Mouse (Mus musculus): ENCODE measurements around the gene Nptx1.

Gene Nptx1

GRCm38 (mm10) chr11:119522779-119523178 lies 24.8 kb downstream of the Nptx1 start:
- no peak for DNase-seq (ENCODE audit: low spot score)

GRCm38 (mm10) chr11:119521920-119522710 lies 25.4 kb downstream of the Nptx1 start:
- no peak for DNase-seq (ENCODE audit: low spot score)

GRCm38 (mm10) chr11:119520713-119521063 lies 26.9 kb downstream of the Nptx1 start:
- DNase-seq (ENCODE audit: low spot score), result no peak

- DNase-seq (ENCODE audit: low spot score), result no peak
Observed at GRCm38 (mm10) chr11:119520005-119520712, 27.4 kb downstream of the Nptx1 start.

- no peak for DNase-seq (ENCODE audit: low spot score)
Observed at GRCm38 (mm10) chr11:119519387-119519786, 28.2 kb downstream of the Nptx1 start.

GRCm38 (mm10) chr11:119516677-119517361 lies 30.7 kb downstream of the Nptx1 start:
- no peak for DNase-seq (ENCODE audit: low spot score)

- no peak for DNase-seq (ENCODE audit: low spot score)
Observed at GRCm38 (mm10) chr11:119515823-119516676, 31.5 kb downstream of the Nptx1 start.

GRCm38 (mm10) chr11:119514967-119515636 lies 32.5 kb downstream of the Nptx1 start:
- no peak for DNase-seq (ENCODE audit: low spot score)

GRCm38 (mm10) chr11:119514108-119514860 lies 33.3 kb downstream of the Nptx1 start:
- DNase-seq (ENCODE audit: low spot score), result no peak

GRCm38 (mm10) chr11:119513038-119513659 lies 34.4 kb downstream of the Nptx1 start:
- DNase-seq (ENCODE audit: low spot score), result no peak

- no peak for DNase-seq (ENCODE audit: low spot score)
Observed at GRCm38 (mm10) chr11:119509165-119509776, 38.3 kb downstream of the Nptx1 start.

- no peak for DNase-seq (ENCODE audit: low spot score)
Observed at GRCm38 (mm10) chr11:119507772-119508171, 39.8 kb downstream of the Nptx1 start.

GRCm38 (mm10) chr11:119506386-119506785 lies 41.2 kb downstream of the Nptx1 start:
- DNase-seq (ENCODE audit: low spot score), result no peak

- no peak for DNase-seq (ENCODE audit: low spot score)
Observed at GRCm38 (mm10) chr11:119503675-119504074, 43.9 kb downstream of the Nptx1 start.

- no peak for DNase-seq (ENCODE audit: low spot score)
Observed at GRCm38 (mm10) chr11:119500011-119500410, 47.5 kb downstream of the Nptx1 start.

- DNase-seq (ENCODE audit: low spot score), result no peak
Observed at GRCm38 (mm10) chr11:119499297-119499696, 48.3 kb downstream of the Nptx1 start.

- no peak for DNase-seq (ENCODE audit: low spot score)
Observed at GRCm38 (mm10) chr11:119497451-119497850, 50.1 kb downstream of the Nptx1 start.

- DNase-seq (ENCODE audit: low spot score), result no peak
Observed at GRCm38 (mm10) chr11:119496147-119496546, 51.4 kb downstream of the Nptx1 start.

- DNase-seq (ENCODE audit: low spot score), result no peak
Observed at GRCm38 (mm10) chr11:119493516-119493915, 54.0 kb downstream of the Nptx1 start.

- no peak for DNase-seq (ENCODE audit: low spot score)
Observed at GRCm38 (mm10) chr11:119492830-119493229, 54.7 kb downstream of the Nptx1 start.
